Mouse (Mus musculus) G1E (cell line): Measurements from ENCODE around the gene Sorl1. TPM values are rescaled to one million over a fixed set of nuclear protein-coding genes. Genes with fewer than 3 reads are reported as not detected.

Source experiments
- ATAC-seq: 2 replicates; pipeline ENCODE4 v1.8.0; 2016; ENCODE audit warnings: mild to moderate bottlenecking; ENCODE audit not compliant: insufficient number of reproducible peaks, poor library complexity, low FRiP score, severe bottlenecking; ENCODE audit errors: extremely low read depth
- DNase-seq: peaks from one replicate; pipeline ENCODE4 v3.0.0; 2012; ENCODE audit warnings: low spot score
- H3K27me3 ChIP-seq: 2 replicates; pipeline ENCODE4 v1.6.1; 2012; ENCODE audit warnings: mild to moderate bottlenecking, low read length, inconsistent platforms; ENCODE audit not compliant: insufficient read depth
- H3K36me3 ChIP-seq: replicated peaks from 2 replicates; pipeline ENCODE3; 2012; ENCODE audit warnings: mild to moderate bottlenecking, inconsistent platforms
- H3K4me1 ChIP-seq: 2 replicates; pipeline ENCODE4 v1.6.1; 2012; ENCODE audit warnings: low read depth, low read length, inconsistent platforms, mixed read lengths; ENCODE audit not compliant: insufficient read depth
- H3K4me3 ChIP-seq: 2 replicates; pipeline ENCODE4 v1.5.1; 2012; ENCODE audit warnings: low read depth, mild to moderate bottlenecking, inconsistent platforms, low read length, moderate library complexity, mixed read lengths
- H3K9me3 ChIP-seq: replicated peaks from 2 replicates; pipeline ENCODE4 v1.6.1; 2012; ENCODE audit warnings: inconsistent platforms
- CTCF ChIP-seq: IDR thresholded peaks from 2 replicates; pipeline ENCODE4 v1.5.1; 2012; ENCODE audit warnings: low read depth, low read length, inconsistent platforms, mixed read lengths
- GATA1 ChIP-seq: IDR thresholded peaks from 2 replicates; pipeline ENCODE4 v1.6.1; 2012; ENCODE audit warnings: borderline replicate concordance, low read length, inconsistent platforms, mixed read lengths
- GATA2 ChIP-seq: IDR thresholded peaks from 2 replicates; pipeline ENCODE4 v1.6.1; 2012; ENCODE audit warnings: low read depth, low read length, inconsistent platforms, borderline replicate concordance
- POLR2AphosphoS5 ChIP-seq: IDR thresholded peaks from 2 replicates; pipeline ENCODE4 v1.6.1; 2012; ENCODE audit warnings: low read depth, low read length, inconsistent platforms; ENCODE audit not compliant: insufficient replicate concordance
- TAL1 ChIP-seq: conservative IDR thresholded peaks from 2 replicates; pipeline ENCODE4 v1.6.1; 2012; ENCODE audit warnings: low read depth, low read length, inconsistent platforms, mixed read lengths
- polyA plus RNA-seq: library from polyadenylated mRNA; stranded (reverse); fragments of >175 nt; gene quantifications from 2 replicates; pipeline ENCODE4 v1.2.3, GENCODE M21; 2012
- total RNA-seq, 2 experiments: library from RNA; stranded (forward) in 1 of 2; stranded (reverse) in 1 of 2; fragments of 200-1000 nt in 1 of 2; fragments of >200 nt in 1 of 2; fragmentation: Nextera tagmentation in 1 of 2; gene quantifications; 2 replicates each; pipeline ENCODE4 v1.2.3; 2014 to 2017

The Sorl1 gene
- total and polyA plus RNA-seq, 3 experiments: under 0.01 to 0.05 TPM; not detected in 1

- ATAC-seq (no peak), DNase-seq (no peak)
- TF ChIP-seq TAL1 (no peak), GATA2 (no peak), GATA1 (no peak), POLR2AphosphoS5 (no peak), CTCF (no peak)
- H3K4me1 ChIP-seq: no peaks in the 10 kb centered on the region
- H3K36me3 ChIP-seq: no peaks in the 10 kb centered on the region
- H3K27me3 ChIP-seq: no peaks in the 10 kb centered on the region
- H3K9me3 ChIP-seq: no peaks in the 10 kb centered on the region; the same call in 1 of the 2 replicates
- H3K4me3 ChIP-seq: no peak overlapping the region
Observed at GRCm38 (mm10) chr9:42113316-42113715, 10.8 kb downstream of the Sorl1 start.

GRCm38 (mm10) chr9:42112691-42113090 lies 11.4 kb downstream of the Sorl1 start:
- DNase-seq: no peak
- no peak overlapping the region for H3K4me3 ChIP-seq
- no peaks in the 10 kb centered on the region for H3K36me3 ChIP-seq
- ATAC-seq: no peak
- H3K4me1 ChIP-seq: no peaks in the 10 kb centered on the region
- no peak for TF ChIP-seq GATA2
- TF ChIP-seq TAL1: no peak
- no peak for TF ChIP-seq GATA1
- TF ChIP-seq CTCF: no peak
- TF ChIP-seq POLR2AphosphoS5: no peak
- H3K9me3 ChIP-seq: no peaks in the 10 kb centered on the region; the same call in 1 of the 2 replicates
- H3K27me3 ChIP-seq: no peaks in the 10 kb centered on the region

GRCm38 (mm10) chr9:42111256-42111655 lies 12.8 kb downstream of the Sorl1 start:
- Histone ChIP-seq H3K4me3 (no peak overlapping the region), H3K4me1 (no peaks in the 10 kb centered on the region), H3K27me3 (no peaks in the 10 kb centered on the region), H3K36me3 (no peaks in the 10 kb centered on the region), H3K9me3 (0 out of 2 replicates have a peak, but pooled peaks cover 3% of the 10 kb centered on the region)
- DNase-seq: no peak
- TF ChIP-seq TAL1 (no peak), GATA1 (no peak)
- no peak for ATAC-seq

GRCm38 (mm10) chr9:42109837-42110451 lies 14.2 kb downstream of the Sorl1 start:
- H3K9me3 ChIP-seq: 0 out of 2 replicates have a peak, but pooled peaks cover 6% of the 10 kb centered on the region
- no peaks in the 10 kb centered on the region for H3K36me3 ChIP-seq
- DNase-seq (no peak), ATAC-seq (no peak)
- no peak overlapping the region for H3K4me3 ChIP-seq
- H3K27me3 ChIP-seq: no peaks in the 10 kb centered on the region
- H3K4me1 ChIP-seq: no peaks in the 10 kb centered on the region
- TF ChIP-seq GATA1: no peak
- TF ChIP-seq CTCF: no peak
- no peak for TF ChIP-seq TAL1
- no peak for TF ChIP-seq POLR2AphosphoS5
- no peak for TF ChIP-seq GATA2

- DNase-seq: no peak
- H3K4me3 ChIP-seq: no peak overlapping the region
- no peak for ATAC-seq
- no peaks in the 10 kb centered on the region for H3K36me3 ChIP-seq
- TF ChIP-seq TAL1 (no peak), GATA2 (no peak), CTCF (no peak), GATA1 (no peak), POLR2AphosphoS5 (no peak)
- 0 out of 2 replicates have a peak, but pooled peaks cover 6% of the 10 kb centered on the region for H3K9me3 ChIP-seq
- H3K27me3 ChIP-seq: no peaks in the 10 kb centered on the region
- H3K4me1 ChIP-seq: no peaks in the 10 kb centered on the region
Observed at GRCm38 (mm10) chr9:42109131-42109530, 15.0 kb downstream of the Sorl1 start.

GRCm38 (mm10) chr9:42108369-42108951 lies 15.6 kb downstream of the Sorl1 start:
- no peaks in the 10 kb centered on the region for H3K4me1 ChIP-seq
- H3K4me3 ChIP-seq: no peak overlapping the region
- no peaks in the 10 kb centered on the region for H3K27me3 ChIP-seq
- DNase-seq (no peak), ATAC-seq (no peak)
- H3K9me3 ChIP-seq: peaks cover 6% of the 10 kb centered on the region; the same call in 1 of the 2 replicates
- no peaks in the 10 kb centered on the region for H3K36me3 ChIP-seq
- TF ChIP-seq POLR2AphosphoS5: no peak
- TF ChIP-seq GATA2: no peak
- no peak for TF ChIP-seq TAL1
- TF ChIP-seq CTCF: no peak
- no peak for TF ChIP-seq GATA1

GRCm38 (mm10) chr9:42107062-42107461 lies 17.0 kb downstream of the Sorl1 start:
- Histone ChIP-seq H3K27me3 (no peaks in the 10 kb centered on the region), H3K4me3 (no peak overlapping the region), H3K36me3 (no peaks in the 10 kb centered on the region), H3K9me3 (peaks cover 6% of the 10 kb centered on the region; the same call in 1 of the 2 replicates), H3K4me1 (no peaks in the 10 kb centered on the region)
- ATAC-seq (no peak), DNase-seq (no peak)
- TF ChIP-seq POLR2AphosphoS5 (no peak), CTCF (no peak), TAL1 (no peak), GATA1 (no peak), GATA2 (no peak)
